Mouse (Mus musculus) liver, postnatal 0 days (tissue): ENCODE results near the gene Arrb1.

ENCODE experiments used
- CTCF ChIP-seq: sonication (generic); IDR thresholded peaks from 2 replicates; pipeline ENCODE4 v1.5.1; 2016; ENCODE audit warnings: antibody characterized with exemption, low read depth
- EP300 ChIP-seq: IDR thresholded peaks from 2 replicates; pipeline ENCODE4 v1.6.1; 2016; ENCODE audit warnings: antibody characterized with exemption, low read depth, mild to moderate bottlenecking

DNA sequence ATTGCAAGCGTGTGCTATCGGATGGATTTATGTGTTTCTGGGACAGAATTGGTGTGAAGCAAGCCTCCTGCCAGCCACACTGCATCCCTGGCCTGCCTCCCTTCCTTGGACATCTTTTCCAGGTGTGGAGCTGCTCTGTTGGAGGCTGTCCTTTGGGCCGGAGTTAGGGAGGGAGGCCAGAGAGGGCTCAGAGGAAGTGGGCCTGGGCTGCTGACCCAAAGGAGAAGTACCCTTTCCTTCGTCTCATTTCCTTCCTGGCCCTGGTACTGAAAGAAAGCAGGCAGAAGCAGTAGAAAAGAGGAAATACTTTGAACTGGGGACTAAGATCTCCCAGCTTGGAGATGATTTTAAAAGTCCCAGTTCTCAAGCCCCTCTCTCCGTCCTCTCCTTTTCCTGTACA lies 14.4 kb downstream of the Arrb1 start:
- TF ChIP-seq CTCF (no peak), EP300 (no peak)
